Mouse (Mus musculus) CH12.LX (cell line): Measurements from ENCODE around the gene Ormdl2. TPM values are rescaled to one million over a fixed set of nuclear protein-coding genes. Genes with fewer than 3 reads are reported as not detected.

Experiments used
- DNase-seq: peaks from one replicate; pipeline ENCODE4 v3.0.0-alpha.2; 2013; ENCODE audit errors: extremely low read depth
- H3K27ac ChIP-seq: 2 replicates; pipeline ENCODE4 v1.5.1; 2012; ENCODE audit warnings: low read depth, mild to moderate bottlenecking, control low read depth, moderate library complexity; ENCODE audit not compliant: insufficient read depth
- H3K27me3 ChIP-seq: replicated peaks from 2 replicates; pipeline ENCODE3; 2012; ENCODE audit warnings: inconsistent platforms
- H3K36me3 ChIP-seq, 2 experiments: replicated peaks in 1 of 2; 2 replicates each; pipeline versions ENCODE3 to v1.6.1; 2012; ENCODE audit warnings: inconsistent platforms in 1 of 2, low read length in 1 of 2, mild to moderate bottlenecking in 1 of 2, mixed read lengths in 1 of 2, moderate library complexity in 1 of 2; ENCODE audit not compliant: control insufficient read depth in 1 of 2, insufficient read depth in 1 of 2
- H3K4me1 ChIP-seq, 2 experiments: 2 replicates each; pipeline ENCODE4 v1.6.1; 2012; ENCODE audit warnings: inconsistent platforms in 1 of 2, moderate library complexity in 1 of 2; ENCODE audit not compliant: insufficient read depth in 2 of 2, control insufficient read depth in 1 of 2
- H3K4me2 ChIP-seq: 2 replicates; pipeline ENCODE4 v1.6.1; 2012; ENCODE audit warnings: low read depth, mild to moderate bottlenecking, control low read depth; ENCODE audit not compliant: poor library complexity, insufficient read depth, severe bottlenecking
- H3K4me3 ChIP-seq, 3 experiments: fragments of 150-350 bp in 1 of 3; sonication (generic) in 1 of 3; replicated peaks in 1 of 3; 2 replicates each; pipeline versions ENCODE3 to v1.5.1; 2011 to 2012; ENCODE audit warnings: low read depth in 2 of 3, low read length in 2 of 3, mild to moderate bottlenecking in 2 of 3, moderate library complexity in 2 of 3, control low read depth in 1 of 3, improper control_type of control experiment in 1 of 3, inconsistent platforms in 1 of 3, mixed read lengths in 1 of 3; ENCODE audit not compliant: poor library complexity in 1 of 3
- H3K79me2 ChIP-seq: replicated peaks from 2 replicates; pipeline ENCODE4 v1.6.1; 2012; ENCODE audit warnings: mild to moderate bottlenecking, moderate library complexity; ENCODE audit not compliant: control insufficient read depth, poor library complexity, insufficient read depth, severe bottlenecking; ENCODE audit errors: extremely low read depth
- H3K9ac ChIP-seq: 2 replicates; pipeline ENCODE4 v1.6.1; 2012; ENCODE audit warnings: low read depth, mild to moderate bottlenecking, control low read depth, moderate library complexity; ENCODE audit not compliant: insufficient read depth
- H3K9me3 ChIP-seq: replicated peaks from 2 replicates; pipeline ENCODE3; 2012; ENCODE audit warnings: low read length, inconsistent platforms, mixed read lengths
- BHLHE40 ChIP-seq: IDR thresholded peaks from 2 replicates; pipeline ENCODE4 v1.6.1; 2011; ENCODE audit warnings: mild to moderate bottlenecking, low read depth, low read length, improper control_type of control experiment
- CHD1 ChIP-seq: IDR thresholded peaks from 2 replicates; pipeline ENCODE4 v1.6.1; 2012; ENCODE audit warnings: low read depth, low read length, improper control_type of control experiment, inconsistent platforms
- CHD2 ChIP-seq: IDR thresholded peaks from 2 replicates; pipeline ENCODE4 v1.6.1; 2011; ENCODE audit warnings: low read length, improper control_type of control experiment
- CTCF ChIP-seq, 2 experiments: IDR thresholded peaks in 1 of 2; conservative IDR thresholded peaks in 1 of 2; 2 replicates each; pipeline ENCODE4 v1.5.1; 2011 to 2012; ENCODE audit warnings: low read depth in 2 of 2, low read length in 2 of 2, improper control_type of control experiment in 1 of 2, inconsistent platforms in 1 of 2, mild to moderate bottlenecking in 1 of 2, moderate library complexity in 1 of 2
- E2F4 ChIP-seq: IDR thresholded peaks from 2 replicates; pipeline ENCODE4 v1.6.1; 2011; ENCODE audit warnings: low read depth, low read length, improper control_type of control experiment; ENCODE audit not compliant: insufficient replicate concordance
- ELF1 ChIP-seq: IDR thresholded peaks from 2 replicates; pipeline ENCODE4 v1.6.1; 2014; ENCODE audit warnings: low read depth, mild to moderate bottlenecking, inconsistent platforms, low read length, improper control_type of control experiment
- EP300 ChIP-seq: IDR thresholded peaks from 2 replicates; pipeline ENCODE4 v1.6.1; 2011; ENCODE audit warnings: low read length, improper control_type of control experiment
- ETS1 ChIP-seq: conservative IDR thresholded peaks from 2 replicates; pipeline ENCODE4 v1.6.1; 2012; ENCODE audit warnings: low read depth, mild to moderate bottlenecking, inconsistent platforms, low read length, improper control_type of control experiment, moderate library complexity
- GABPA ChIP-seq: IDR thresholded peaks from 2 replicates; pipeline ENCODE4 v1.6.1; 2012; ENCODE audit warnings: low read depth, low read length, improper control_type of control experiment, inconsistent platforms; ENCODE audit not compliant: insufficient replicate concordance
- HCFC1 ChIP-seq: IDR thresholded peaks from 2 replicates; pipeline ENCODE4 v1.6.1; 2012; ENCODE audit warnings: low read depth, mild to moderate bottlenecking, inconsistent platforms, low read length, improper control_type of control experiment
- IRF4 ChIP-seq: IDR thresholded peaks from 2 replicates; pipeline ENCODE4 v1.6.1; 2014; ENCODE audit warnings: low read depth, mild to moderate bottlenecking, inconsistent platforms, low read length, improper control_type of control experiment
- JUN ChIP-seq: IDR thresholded peaks from 2 replicates; pipeline ENCODE4 v1.6.1; 2011; ENCODE audit warnings: low read depth, mild to moderate bottlenecking, low read length, improper control_type of control experiment, moderate library complexity; ENCODE audit not compliant: insufficient read depth
- JUND ChIP-seq: conservative IDR thresholded peaks from 2 replicates; pipeline ENCODE4 v1.6.1; 2011; ENCODE audit warnings: low read depth, low read length, improper control_type of control experiment
- KAT2A ChIP-seq: IDR thresholded peaks from 2 replicates; pipeline ENCODE4 v1.6.1; 2012; ENCODE audit warnings: low read length, improper control_type of control experiment, inconsistent platforms; ENCODE audit not compliant: insufficient replicate concordance
- MAFK ChIP-seq: IDR thresholded peaks from 2 replicates; pipeline ENCODE4 v1.6.1; 2011; ENCODE audit warnings: low read length, improper control_type of control experiment; ENCODE audit not compliant: insufficient replicate concordance
- MAX ChIP-seq: IDR thresholded peaks from 2 replicates; pipeline ENCODE4 v1.6.1; 2011; ENCODE audit warnings: low read length, improper control_type of control experiment
- MAZ ChIP-seq: IDR thresholded peaks from 2 replicates; pipeline ENCODE4 v1.6.1; 2012; ENCODE audit warnings: low read depth, mild to moderate bottlenecking, inconsistent platforms, low read length, improper control_type of control experiment, moderate library complexity
- MEF2A ChIP-seq: IDR thresholded peaks from 2 replicates; pipeline ENCODE4 v1.6.1; 2014; ENCODE audit warnings: low read depth, mild to moderate bottlenecking, inconsistent platforms, low read length, improper control_type of control experiment, borderline replicate concordance
- MXI1 ChIP-seq: IDR thresholded peaks from 2 replicates; pipeline ENCODE4 v1.6.1; 2011; ENCODE audit warnings: mild to moderate bottlenecking, low read depth, low read length, improper control_type of control experiment
- MYC ChIP-seq: IDR thresholded peaks from 2 replicates; pipeline ENCODE4 v1.6.1; 2011; ENCODE audit warnings: low read depth, mild to moderate bottlenecking, improper control_type of control experiment, low read length
- NELFE ChIP-seq: IDR thresholded peaks from 2 replicates; pipeline ENCODE4 v1.6.1; 2011; ENCODE audit warnings: low read depth, low read length, improper control_type of control experiment
- NRF1 ChIP-seq: IDR thresholded peaks from 2 replicates; pipeline ENCODE4 v1.6.1; 2014; ENCODE audit warnings: low read depth, mild to moderate bottlenecking, inconsistent platforms, low read length, improper control_type of control experiment, moderate library complexity
- PAX5 ChIP-seq: IDR thresholded peaks from 2 replicates; pipeline ENCODE4 v1.6.1; 2012; ENCODE audit warnings: low read length, inconsistent platforms, mixed read lengths
- POLR2A ChIP-seq: IDR thresholded peaks from 2 replicates; pipeline ENCODE4 v1.6.1; 2011; ENCODE audit warnings: low read depth, mild to moderate bottlenecking, improper control_type of control experiment, low read length
- RAD21 ChIP-seq: IDR thresholded peaks from 2 replicates; pipeline ENCODE4 v1.6.1; 2011; ENCODE audit warnings: low read depth, mild to moderate bottlenecking, low read length, improper control_type of control experiment, moderate library complexity
- RCOR1 ChIP-seq: conservative IDR thresholded peaks from 2 replicates; pipeline ENCODE4 v1.6.1; 2012; ENCODE audit warnings: low read depth, mild to moderate bottlenecking, inconsistent platforms, low read length, improper control_type of control experiment
- SIN3A ChIP-seq: IDR thresholded peaks from 2 replicates; pipeline ENCODE4 v1.6.1; 2012; ENCODE audit warnings: low read length, improper control_type of control experiment, inconsistent platforms
- SMC3 ChIP-seq: IDR thresholded peaks from 2 replicates; pipeline ENCODE4 v1.6.1; 2011; ENCODE audit warnings: low read depth, low read length, improper control_type of control experiment
- TBP ChIP-seq: conservative IDR thresholded peaks from 2 replicates; pipeline ENCODE4 v1.6.1; 2011; ENCODE audit warnings: low read depth, low read length, improper control_type of control experiment
- TCF12 ChIP-seq: IDR thresholded peaks from 2 replicates; pipeline ENCODE4 v1.6.1; 2014; ENCODE audit warnings: low read depth, mild to moderate bottlenecking, inconsistent platforms, low read length, improper control_type of control experiment
- UBTF ChIP-seq: IDR thresholded peaks from 2 replicates; pipeline ENCODE4 v1.6.1; 2012; ENCODE audit warnings: low read depth, mild to moderate bottlenecking, inconsistent platforms, low read length, improper control_type of control experiment, moderate library complexity
- USF1 ChIP-seq: IDR thresholded peaks from 2 replicates; pipeline ENCODE4 v1.6.1; 2014; ENCODE audit warnings: low read depth, mild to moderate bottlenecking, inconsistent platforms, low read length, improper control_type of control experiment
- USF2 ChIP-seq: conservative IDR thresholded peaks from 2 replicates; pipeline ENCODE4 v1.6.1; 2011; ENCODE audit warnings: low read depth, low read length, improper control_type of control experiment
- ZC3H11A ChIP-seq: IDR thresholded peaks from 2 replicates; pipeline ENCODE4 v1.6.1; 2012; ENCODE audit warnings: low read depth, mild to moderate bottlenecking, inconsistent platforms, low read length, improper control_type of control experiment
- ZMIZ1 ChIP-seq: IDR thresholded peaks from 2 replicates; pipeline ENCODE4 v1.6.1; 2012; ENCODE audit warnings: low read depth, mild to moderate bottlenecking, inconsistent platforms, low read length, improper control_type of control experiment
- ZNF384 ChIP-seq: IDR thresholded peaks from 2 replicates; pipeline ENCODE4 v1.6.1; 2012; ENCODE audit warnings: low read depth, low read length, improper control_type of control experiment, inconsistent platforms
- dilution Hi-C: fragments of 300-500 bp; cut with MboI; formaldehyde crosslinking; loops from 2 replicates; pipeline ENCODE4 v1.14.3; 2020; ENCODE audit warnings: low sequenced_read_pairs; ENCODE audit not compliant: extremely low pct_unique_long_range_greater_than_20kb, extremely low pct_ligation_motif_present
- in situ Hi-C: fragments of 300-500 bp; cut with MboI; formaldehyde crosslinking; loops from 3 replicates; pipeline ENCODE4 v1.14.3; 2019; ENCODE audit warnings: low sequenced_read_pairs, low pct_ligation_motif_present, low pct_unique_long_range_greater_than_20kb, mixed read lengths
- polyA plus RNA-seq: library from polyadenylated mRNA; unstranded; fragments of >175 nt; gene quantifications from 2 replicates; pipeline ENCODE4 v1.2.1, GENCODE M21; 2012; ENCODE audit warnings: low read depth; ENCODE audit not compliant: insufficient read length
- total RNA-seq, 2 experiments: library from RNA; depleted of rRNA; stranded (reverse); fragments of 300-350 nt in 1 of 2; fragments of >200 nt in 1 of 2; gene quantifications; 2 replicates each; pipeline ENCODE4 v1.2.3; 2012 to 2014

Gene Ormdl2
- total and polyA plus RNA-seq, 3 experiments: 56.1 to 116 (median 65.8) TPM

- dilution Hi-C loops: no loop called here
Measured at GRCm38 (mm10) chr10:128805092-128806000, 16.1 kb downstream of the Ormdl2 start.

GRCm38 (mm10) chr10:128804271-128805091 lies 17.0 kb downstream of the Ormdl2 start, which contains the start of gene Tmem198b:
Tmem198b (minus strand) TSS chr10:128804370.
- H3K4me3 ChIP-seq: peak within 1 kb of the TSS; percentile 72 to 94 (median 86)
- no peaks in the 10 kb centered on the region for H3K9me3 ChIP-seq
- in situ Hi-C loops (no loop called here), dilution Hi-C loops (no loop called here)
- H3K4me1 ChIP-seq: peaks cover 13 to 28% of the 10 kb centered on the region in 2 experiments
- no peaks in the 10 kb centered on the region for H3K27me3 ChIP-seq
- DNase-seq: peak; percentile 74
- H3K4me2 ChIP-seq: peak within 1 kb of the TSS; percentile 63
- peak within 1 kb of the TSS; percentile 87 for H3K27ac ChIP-seq
- peaks cover 33% of the 10 kb centered on the region for H3K79me2 ChIP-seq
- peak within 1 kb of the TSS; percentile 55 for H3K9ac ChIP-seq
- TF ChIP-seq RAD21 (no peak), CHD1 (peak; percentile 97), TBP (peak; percentile 58; the same call in 1 of the 2 replicates), POLR2A (peak; percentile 62), MAX (peak; percentile 41; the same call in 1 of the 2 replicates), ELF1 (peak; percentile 25; the same call in 1 of the 2 replicates), TCF12 (no peak), BHLHE40 (peak; percentile 52; the same call in 1 of the 2 replicates), MAZ (peak; percentile 67; the same call in 1 of the 2 replicates), NELFE (0 out of 2 replicates have a peak, but pooled peaks have one; percentile 48), CHD2 (peak; percentile 64), UBTF (no peak; the same call in 1 of the 2 replicates), IRF4 (peak; percentile 33; the same call in 1 of the 2 replicates)
- peaks cover 10 to 34% of the 10 kb centered on the region in 2 experiments for H3K36me3 ChIP-seq

More at GRCm38 (mm10) chr10:128805092-128806000, 16.1 kb downstream of the Ormdl2 start:
- Histone ChIP-seq H3K79me2 (peaks cover 36% of the 10 kb centered on the region), H3K9me3 (no peaks in the 10 kb centered on the region), H3K27ac (peak overlapping the region; percentile 87), H3K4me1 (peaks cover 13 to 35% of the 10 kb centered on the region in 2 experiments), H3K4me2 (peak overlapping the region; percentile 88), H3K9ac (peak overlapping the region; percentile 64), H3K27me3 (no peaks in the 10 kb centered on the region), H3K36me3 (peaks cover 12 to 37% of the 10 kb centered on the region in 2 experiments), H3K4me3 (peak overlapping the region; percentile 72 to 94 (median 86))
- in situ Hi-C loops: no loop called here
- TF ChIP-seq SIN3A (peak; percentile 90), ZC3H11A (no peak), TCF12 (peak; percentile 68), MAFK (no peak), MAZ (peak; percentile 100), UBTF (0 out of 2 replicates have a peak, but pooled peaks have one; percentile 51), BHLHE40 (peak; percentile 63; the same call in 1 of the 2 replicates), HCFC1 (peak; percentile 97), CTCF (conservative IDR thresholded peaks at IDR 0.05 in 1 of 2, IDR thresholded peaks at IDR 0.05 in 1 of 2; ENCODE audit: low read depth in 2 of 2, low read length in 2 of 2) (peak in 1 of 2 experiments; percentile 41; a peak in 2 of 4 replicates), NELFE (peak; percentile 47; the same call in 1 of the 2 replicates), MXI1 (peak; percentile 46; the same call in 1 of the 2 replicates), ETS1 (no peak), ELF1 (peak; percentile 100), NRF1 (peak; percentile 69), MYC (no peak), POLR2A (peak; percentile 72), GABPA (peak; percentile 34; the same call in 1 of the 2 replicates), USF2 (no peak), JUN (no peak), SMC3 (no peak), JUND (no peak), IRF4 (peak; percentile 68; the same call in 1 of the 2 replicates), EP300 (no peak), MEF2A (peak; percentile 84), MAX (no peak; the same call in 1 of the 2 replicates), ZNF384 (peak; percentile 74), KAT2A (peak; percentile 95; the same call in 1 of the 2 replicates), PAX5 (no peak), E2F4 (no peak), CHD1 (no peak), ZMIZ1 (peak; percentile 68), CHD2 (peak; percentile 95), USF1 (no peak), RCOR1 (no peak)
- peak; percentile 98 for DNase-seq
